Mouse (Mus musculus) hindbrain, postnatal 0 days (tissue): ENCODE measurements at regions not wholly inside any gene's neighbourhood (a gene's known extent, or its start where the extent isn't known, plus 50 kb on each side); places are given as distances from the start of the nearest gene placed in this dataset.

ENCODE experiments used
- ATAC-seq: fragments of 200-750 bp; cut with Nextera tagmentation; 2 replicates; pipeline ENCODE4 v1.8.0; 2017; ENCODE audit warnings: mild to moderate bottlenecking, moderate TSS enrichment, moderate library complexity
- DNase-seq: peaks from one replicate; pipeline ENCODE4 v3.0.0-alpha.2; 2015; ENCODE audit warnings: low spot score
- H3K27ac ChIP-seq: fragments of 300-500 bp; sonication (generic); 2 replicates; pipeline ENCODE4 v1.5.1; 2014; ENCODE audit warnings: mild to moderate bottlenecking
- H3K27me3 ChIP-seq: fragments of 300-500 bp; sonication (generic); 2 replicates; pipeline ENCODE4 v1.6.1; 2014; ENCODE audit warnings: low read length, mixed read lengths; ENCODE audit not compliant: insufficient read depth
- H3K36me3 ChIP-seq: fragments of 300-500 bp; sonication (generic); 2 replicates; pipeline ENCODE4 v1.6.1; 2014; ENCODE audit warnings: low read length, mixed read lengths; ENCODE audit not compliant: insufficient read depth
- H3K4me1 ChIP-seq: fragments of 300-500 bp; sonication (generic); 2 replicates; pipeline ENCODE4 v1.6.1; 2014; ENCODE audit warnings: antibody characterized with exemption, low read length, mixed read lengths; ENCODE audit not compliant: insufficient read depth
- H3K4me2 ChIP-seq: fragments of 300-500 bp; sonication (generic); 2 replicates; pipeline ENCODE4 v1.6.1; 2014; ENCODE audit warnings: low read depth, mild to moderate bottlenecking, low read length, moderate library complexity, mixed read lengths
- H3K4me3 ChIP-seq: fragments of 300-500 bp; sonication (generic); 2 replicates; pipeline ENCODE4 v1.5.1; 2014; ENCODE audit warnings: low read length
- H3K9ac ChIP-seq: fragments of 300-500 bp; sonication (generic); replicated peaks from 2 replicates; pipeline ENCODE4 v1.6.1; 2014; ENCODE audit warnings: mild to moderate bottlenecking, low read length, moderate library complexity, mixed read lengths
- H3K9me3 ChIP-seq: fragments of 300-500 bp; sonication (generic); 2 replicates; pipeline ENCODE4 v1.6.1; 2016; ENCODE audit warnings: low read length, mixed read lengths
- CTCF ChIP-seq: IDR thresholded peaks from 2 replicates; pipeline ENCODE4 v1.5.1; 2016; ENCODE audit warnings: antibody characterized with exemption, control low read depth, low read depth
- WGBS: fragments of 180-500 bp; shearing (Covaris S2); extraction: QIAGEN DNeasy Blood & Tissue Kit; methylation state at CpG from one replicate; pipeline ENCODE4 v1.1.7; 2014; 5-methylcytosine and 5-hydroxymethylcytosine counted together

GRCm38 (mm10) chr5:26338191-26338590 is 80.7 kb downstream of the Gm7361 start:
- Histone ChIP-seq H3K9me3 (no peaks in the 10 kb centered on the region), H3K27ac (no peak overlapping the region), H3K9ac (no peak overlapping the region), H3K4me2 (no peak overlapping the region), H3K36me3 (no peaks in the 10 kb centered on the region), H3K4me3 (no peak overlapping the region), H3K27me3 (no peaks in the 10 kb centered on the region), H3K4me1 (no peaks in the 10 kb centered on the region)
- no peak for TF ChIP-seq CTCF
- ATAC-seq = no peak
- DNase-seq = no peak

- H3K27me3 ChIP-seq = no peaks in the 10 kb centered on the region
- H3K27ac ChIP-seq = no peak overlapping the region
- H3K4me1 ChIP-seq = no peaks in the 10 kb centered on the region
- H3K4me3 ChIP-seq = no peak overlapping the region
- ATAC-seq (no peak), DNase-seq (no peak)
- no peak overlapping the region for H3K4me2 ChIP-seq
- no peaks in the 10 kb centered on the region for H3K36me3 ChIP-seq
- H3K9ac ChIP-seq = no peak overlapping the region
- no peak for TF ChIP-seq CTCF
- WGBS = 91% methylated on average over 1 of the region's 1 CpGs
- H3K9me3 ChIP-seq = no peaks in the 10 kb centered on the region
These were observed 81.8 kb downstream of the Gm7361 start for GRCm38 (mm10) chr5:26339266-26339665.

- no peak for TF ChIP-seq CTCF
- Histone ChIP-seq H3K36me3 (no peaks in the 10 kb centered on the region), H3K4me3 (no peak overlapping the region), H3K4me2 (no peak overlapping the region), H3K4me1 (no peaks in the 10 kb centered on the region), H3K9me3 (no peaks in the 10 kb centered on the region), H3K9ac (no peak overlapping the region), H3K27ac (no peak overlapping the region), H3K27me3 (no peaks in the 10 kb centered on the region)
- ATAC-seq (no peak), DNase-seq (no peak)
- 88% methylated on average over 10 of the region's 10 CpGs for WGBS
These were observed 97.7 kb downstream of the Gm7361 start for GRCm38 (mm10) chr5:26355156-26355555.

- no peaks in the 10 kb centered on the region for H3K9me3 ChIP-seq
- H3K27ac ChIP-seq = no peak overlapping the region
- no peak for DNase-seq
- H3K9ac ChIP-seq = no peak overlapping the region
- no peaks in the 10 kb centered on the region for H3K4me1 ChIP-seq
- no peak overlapping the region for H3K4me3 ChIP-seq
- H3K4me2 ChIP-seq = no peak overlapping the region
- 92% methylated on average over 3 of the region's 3 CpGs for WGBS
- ATAC-seq = no peak
- no peaks in the 10 kb centered on the region for H3K36me3 ChIP-seq
- TF ChIP-seq CTCF = no peak
- H3K27me3 ChIP-seq = no peaks in the 10 kb centered on the region
These were observed 101.6 kb downstream of the Gm7361 start for GRCm38 (mm10) chr5:26359082-26359481.

GRCm38 (mm10) chr5:26374175-26374984 is 116.9 kb downstream of the Gm7361 start:
- no peak overlapping the region for H3K4me2 ChIP-seq
- DNase-seq (no peak), ATAC-seq (no peak)
- 67% methylated on average over 10 of the region's 10 CpGs for WGBS
- no peaks in the 10 kb centered on the region for H3K36me3 ChIP-seq
- no peaks in the 10 kb centered on the region for H3K27me3 ChIP-seq
- no peaks in the 10 kb centered on the region for H3K9me3 ChIP-seq
- H3K4me1 ChIP-seq = no peaks in the 10 kb centered on the region
- no peak overlapping the region for H3K4me3 ChIP-seq
- H3K27ac ChIP-seq = no peak overlapping the region
- no peak for TF ChIP-seq CTCF
- H3K9ac ChIP-seq = no peak overlapping the region

- no peak overlapping the region for H3K9ac ChIP-seq
- no peak overlapping the region for H3K4me2 ChIP-seq
- no peak overlapping the region for H3K4me3 ChIP-seq
- no peak overlapping the region for H3K27ac ChIP-seq
- H3K9me3 ChIP-seq = no peaks in the 10 kb centered on the region
- ATAC-seq (no peak), DNase-seq (no peak)
- H3K36me3 ChIP-seq = no peaks in the 10 kb centered on the region
- no peaks in the 10 kb centered on the region for H3K4me1 ChIP-seq
- WGBS = 79% methylated on average over 2 of the region's 2 CpGs
- TF ChIP-seq CTCF = no peak
- no peaks in the 10 kb centered on the region for H3K27me3 ChIP-seq
These were observed 149.7 kb downstream of the Gm7361 start for GRCm38 (mm10) chr5:26407088-26407672.

- no peak overlapping the region for H3K4me2 ChIP-seq
- H3K27ac ChIP-seq = no peak overlapping the region
- peak; percentile 34; the same call in 1 of the 2 replicates for TF ChIP-seq CTCF
- no peaks in the 10 kb centered on the region for H3K27me3 ChIP-seq
- DNase-seq (no peak), ATAC-seq (no peak)
- H3K4me3 ChIP-seq = no peak overlapping the region
- H3K4me1 ChIP-seq = no peaks in the 10 kb centered on the region
- H3K9me3 ChIP-seq = no peaks in the 10 kb centered on the region
- no peak overlapping the region for H3K9ac ChIP-seq
- H3K36me3 ChIP-seq = no peaks in the 10 kb centered on the region
- 28% methylated on average over 1 of the region's 1 CpGs for WGBS
These were observed 155.7 kb downstream of the Gm7361 start for GRCm38 (mm10) chr5:26413185-26413584.
